In the genomic region with DNA sequence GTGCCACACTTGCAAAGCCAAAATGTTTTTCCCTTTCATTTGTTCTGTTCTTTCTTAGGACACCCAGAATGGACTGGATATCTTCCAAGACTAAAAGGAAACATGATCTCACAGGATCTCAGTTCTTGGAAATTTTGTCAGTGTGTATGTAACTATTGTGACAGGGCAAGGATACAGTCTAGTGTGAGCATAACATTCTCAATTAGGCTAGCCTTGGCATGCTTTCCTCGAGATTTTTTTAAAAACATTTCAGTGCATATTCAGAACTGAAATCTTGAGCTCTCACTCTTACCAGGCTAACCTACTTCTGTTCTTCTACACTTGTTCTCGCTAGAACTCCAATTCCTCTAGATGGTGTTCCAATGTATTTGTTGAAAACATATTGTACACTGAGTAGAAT, we compare ENCODE assay signal across 25 mouse cellular contexts.
"Had no signal": no experiment of that assay in that cellular context is flagged by ENCODE, and none has a peak within 500 bp of the region (broad histone marks: within the 10 kb centered on the region; RNA-seq: fewer than 3 reads in every experiment).

No protein-coding gene starts in this region.

- H3K9me3 ChIP-seq: heart, embryonic 13.5 days; heart, embryonic 15.5 days; hindbrain, embryonic 13.5 days; hindbrain, embryonic 15.5 days; limb, embryonic 10.5 days; limb, embryonic 12.5 days; liver, embryonic 13.5 days; liver, embryonic 15.5 days had no signal

- H3K27me3 ChIP-seq: heart, embryonic 13.5 days; heart, embryonic 15.5 days; hindbrain, embryonic 13.5 days; hindbrain, embryonic 15.5 days; liver, embryonic 13.5 days; liver, embryonic 15.5 days had no signal

- H3K27ac ChIP-seq: heart, adult 2 months; heart, embryonic 13.5 days; heart, embryonic 15.5 days; hindbrain, embryonic 13.5 days; hindbrain, embryonic 15.5 days; hindbrain, postnatal 0 days; layer of hippocampus, adult 2 months; left cerebral cortex, adult 2 months; limb, embryonic 10.5 days; limb, embryonic 12.5 days; liver, embryonic 13.5 days; liver, embryonic 15.5 days had no signal

- H3K9ac ChIP-seq: heart, embryonic 13.5 days; heart, embryonic 15.5 days; hindbrain, embryonic 13.5 days; hindbrain, embryonic 15.5 days; limb, embryonic 12.5 days; liver, embryonic 13.5 days; liver, embryonic 15.5 days had no signal

- H3K4me1 ChIP-seq: heart, embryonic 13.5 days; heart, embryonic 15.5 days; hindbrain, embryonic 13.5 days; hindbrain, embryonic 15.5 days; limb, embryonic 10.5 days; limb, embryonic 12.5 days; liver, embryonic 13.5 days; liver, embryonic 15.5 days had no signal

- ATAC-seq: hindbrain, postnatal 0 days; intestine, embryonic 16.5 days had no signal

- H3K36me3 ChIP-seq: heart, embryonic 13.5 days; heart, embryonic 15.5 days; hindbrain, embryonic 13.5 days; hindbrain, embryonic 15.5 days; limb, embryonic 10.5 days; limb, embryonic 12.5 days; liver, embryonic 13.5 days; liver, embryonic 15.5 days had no signal

- DNase-seq: gastrocnemius, postnatal 14 days; gastrocnemius, postnatal 36 days; heart, adult 11 months; heart, adult 2 months; heart, postnatal 14 days; heart, postnatal 36 days; kidney, adult 18-20 months; kidney, adult 8-10 months; kidney, postnatal 14 days; kidney, postnatal 4 days; liver; liver, embryonic 13.5 days had no signal

- H3K4me3 ChIP-seq: heart, adult 2 months; heart, embryonic 13.5 days; heart, embryonic 15.5 days; hindbrain, embryonic 13.5 days; hindbrain, embryonic 15.5 days; layer of hippocampus, adult 2 months; left cerebral cortex, adult 2 months; limb, embryonic 10.5 days; limb, embryonic 12.5 days; liver, embryonic 13.5 days; liver, embryonic 15.5 days had no signal

- H3K4me2 ChIP-seq: heart, embryonic 11.5 days; heart, embryonic 13.5 days; heart, embryonic 15.5 days; hindbrain, embryonic 13.5 days; hindbrain, embryonic 15.5 days; limb, embryonic 12.5 days; liver, embryonic 11.5 days; liver, embryonic 13.5 days; liver, embryonic 15.5 days had no signal
